Mouse (Mus musculus) layer of hippocampus, adult 8-10 months (tissue): ENCODE measurements at regions not wholly inside any gene's neighbourhood (a gene's known extent, or its start where the extent isn't known, plus 50 kb on each side); places are given as distances from the start of the nearest gene placed in this dataset.

Experiments used
- DNase-seq, 2 experiments: peaks; one replicate each; pipeline ENCODE4 v3.0.0; 2022; ENCODE audit warnings: low spot score in 2 of 2

GRCm38 (mm10) chr3:155470742-155471141 is 377.5 kb downstream of the Lrriq3 start:
- no peak for DNase-seq

GRCm38 (mm10) chr3:155485487-155485886 is 392.3 kb downstream of the Lrriq3 start:
- DNase-seq = no peak

GRCm38 (mm10) chr3:155487877-155488537 is 394.8 kb downstream of the Lrriq3 start:
- DNase-seq = no peak

GRCm38 (mm10) chr3:155490670-155491069 is 397.4 kb downstream of the Lrriq3 start:
- DNase-seq = no peak

GRCm38 (mm10) chr3:155510161-155510857 is 417.1 kb downstream of the Lrriq3 start:
- no peak for DNase-seq

- DNase-seq = no peak
Measured at GRCm38 (mm10) chr3:155513885-155514284, 420.7 kb downstream of the Lrriq3 start.

GRCm38 (mm10) chr3:155529312-155529711 is 436.1 kb downstream of the Lrriq3 start:
- no peak for DNase-seq

- no peak for DNase-seq
Measured at GRCm38 (mm10) chr3:155530811-155531210, 437.6 kb downstream of the Lrriq3 start.

- DNase-seq = no peak
Measured at GRCm38 (mm10) chr3:155532075-155532474, 438.8 kb downstream of the Lrriq3 start.

GRCm38 (mm10) chr3:155548204-155548603 is 455.0 kb downstream of the Lrriq3 start:
- DNase-seq = peak in 1 of 2 experiments; percentile 7

GRCm38 (mm10) chr3:155577111-155577510 is 483.9 kb downstream of the Lrriq3 start:
- DNase-seq = no peak

- DNase-seq = no peak
Measured at GRCm38 (mm10) chr3:155604001-155604400, 510.8 kb downstream of the Lrriq3 start.
